Mouse (Mus musculus): ENCODE measurements around the gene Gsto2. TPM values are rescaled to one million over a fixed set of nuclear protein-coding genes. Genes with fewer than 3 reads are reported as not detected.

Gene Gsto2
- polyA plus RNA-seq, 1 experiment = not detected

DNA sequence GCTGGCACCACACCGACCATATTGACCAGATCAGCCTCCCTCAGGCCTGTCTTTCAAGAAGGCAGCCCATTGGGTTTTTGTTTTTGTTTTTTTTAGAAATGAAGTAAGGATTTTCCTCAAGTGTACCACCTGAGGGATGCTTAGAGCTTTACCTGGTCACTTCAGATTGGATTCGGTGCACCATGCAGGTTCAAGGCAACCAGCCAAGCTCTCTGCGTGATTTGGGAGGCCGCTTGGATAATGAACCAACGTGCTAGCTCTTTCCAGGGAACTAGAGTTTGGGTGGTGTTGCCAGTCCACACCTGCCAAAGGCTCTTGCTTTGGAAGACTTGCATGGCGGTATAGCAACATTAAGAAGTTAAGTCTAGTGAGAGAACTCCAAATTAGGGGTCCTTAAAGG is 27.8 kb downstream of the Gsto2 start:
- TF ChIP-seq CTCF (IDR thresholded peaks at IDR 0.05; ENCODE audit: extremely low read depth, insufficient read length, insufficient replicate concordance, low read depth, low read length) = no peak
- TF ChIP-seq POLR2A (IDR thresholded peaks at IDR 0.05; ENCODE audit: low read depth, low read length) = no peak
- no peak overlapping the region for H3K4me3 ChIP-seq (ENCODE audit: low read depth, low read length)
- WGBS = 91% methylated on average over 6 of the region's 6 CpGs
- H3K27me3 ChIP-seq (ENCODE audit: control insufficient read depth, insufficient read depth, low read length) = no peaks in the 10 kb centered on the region
- no peak overlapping the region for H3K27ac ChIP-seq (ENCODE audit: insufficient read depth, low read depth, low read length)
- H3K4me1 ChIP-seq (ENCODE audit: control insufficient read depth, insufficient read depth, insufficient read length, low read length) = peaks cover 16% of the 10 kb centered on the region; the same call in 1 of the 2 replicates
- H3K36me3 ChIP-seq (ENCODE audit: control insufficient read depth, insufficient read depth, low read length) = no peaks in the 10 kb centered on the region

DNA sequence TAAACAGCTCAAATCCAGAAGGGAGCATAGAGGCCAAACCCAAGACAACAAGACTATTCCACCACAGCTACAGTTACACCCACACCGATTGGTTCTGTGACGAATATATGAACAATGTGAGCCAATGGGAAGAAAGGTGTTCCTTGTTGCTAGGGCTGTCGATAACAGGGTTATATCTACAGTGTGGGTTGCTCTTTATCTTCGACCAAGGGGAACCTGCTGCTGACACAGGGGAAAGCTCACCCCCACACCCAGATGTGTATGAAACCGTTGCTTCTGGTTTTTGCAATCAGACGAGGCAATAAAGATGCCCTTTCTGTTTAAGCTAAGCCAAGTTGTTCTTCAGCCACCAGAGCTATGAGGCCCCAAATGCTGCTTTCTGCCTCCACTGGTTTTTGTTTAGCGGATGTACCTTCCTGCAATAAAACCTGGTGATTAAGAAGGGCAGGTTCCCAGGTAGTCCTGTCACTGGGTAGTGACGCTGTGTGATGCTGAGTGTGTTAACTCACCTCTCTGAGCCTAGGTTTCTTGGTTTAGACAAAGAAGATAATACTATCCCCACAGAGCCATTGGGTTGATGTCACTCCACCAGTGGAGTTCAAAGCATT is 33.2 kb downstream of the Gsto2 start:
- Histone ChIP-seq H3K4me3 (ENCODE audit: low read depth, low read length) (no peak overlapping the region), H3K4me1 (ENCODE audit: control insufficient read depth, insufficient read depth, insufficient read length, low read length) (no peaks in the 10 kb centered on the region), H3K27me3 (ENCODE audit: control insufficient read depth, insufficient read depth, low read length) (no peaks in the 10 kb centered on the region), H3K36me3 (ENCODE audit: control insufficient read depth, insufficient read depth, low read length) (no peaks in the 10 kb centered on the region), H3K27ac (ENCODE audit: insufficient read depth, low read depth, low read length) (no peak overlapping the region)
- TF ChIP-seq POLR2A (IDR thresholded peaks at IDR 0.05; ENCODE audit: low read depth, low read length) (no peak), CTCF (IDR thresholded peaks at IDR 0.05; ENCODE audit: extremely low read depth, insufficient read length, insufficient replicate concordance, low read depth, low read length) (no peak)
- 68% methylated on average over 8 of the region's 8 CpGs for WGBS

DNA sequence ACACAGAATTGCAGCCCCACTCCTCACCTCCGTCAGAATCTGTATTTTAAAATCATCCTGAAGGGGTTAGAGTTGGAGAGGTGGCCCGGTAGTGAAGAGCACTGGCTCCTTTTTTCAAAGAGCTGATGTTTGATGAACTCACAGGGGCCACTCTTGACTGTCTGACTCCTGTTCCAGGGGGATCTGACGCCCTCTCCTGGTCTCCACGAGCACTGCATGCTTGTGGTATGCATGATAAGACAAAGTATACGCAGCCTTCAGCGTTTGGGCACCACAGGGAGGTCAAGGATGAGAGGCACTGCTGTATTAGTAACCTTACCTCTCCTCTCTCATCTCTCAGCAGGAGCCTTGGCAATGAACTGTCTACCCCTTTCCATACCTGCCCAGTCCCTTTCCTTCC is 34.7 kb downstream of the Gsto2 start:
- Histone ChIP-seq H3K4me1 (ENCODE audit: control insufficient read depth, insufficient read depth, insufficient read length, low read length) (no peaks in the 10 kb centered on the region; the same call in 1 of the 2 replicates), H3K27me3 (ENCODE audit: control insufficient read depth, insufficient read depth, low read length) (no peaks in the 10 kb centered on the region), H3K4me3 (ENCODE audit: low read depth, low read length) (no peak overlapping the region), H3K27ac (ENCODE audit: insufficient read depth, low read depth, low read length) (no peak overlapping the region), H3K36me3 (ENCODE audit: control insufficient read depth, insufficient read depth, low read length) (no peaks in the 10 kb centered on the region)
- WGBS = 69% methylated on average over 6 of the region's 6 CpGs
- no peak for TF ChIP-seq POLR2A (IDR thresholded peaks at IDR 0.05; ENCODE audit: low read depth, low read length)
- 0 out of 2 replicates have a peak, but pooled peaks have one; percentile 18 for TF ChIP-seq CTCF (IDR thresholded peaks at IDR 0.05; ENCODE audit: extremely low read depth, insufficient read length, insufficient replicate concordance, low read depth, low read length)

DNA sequence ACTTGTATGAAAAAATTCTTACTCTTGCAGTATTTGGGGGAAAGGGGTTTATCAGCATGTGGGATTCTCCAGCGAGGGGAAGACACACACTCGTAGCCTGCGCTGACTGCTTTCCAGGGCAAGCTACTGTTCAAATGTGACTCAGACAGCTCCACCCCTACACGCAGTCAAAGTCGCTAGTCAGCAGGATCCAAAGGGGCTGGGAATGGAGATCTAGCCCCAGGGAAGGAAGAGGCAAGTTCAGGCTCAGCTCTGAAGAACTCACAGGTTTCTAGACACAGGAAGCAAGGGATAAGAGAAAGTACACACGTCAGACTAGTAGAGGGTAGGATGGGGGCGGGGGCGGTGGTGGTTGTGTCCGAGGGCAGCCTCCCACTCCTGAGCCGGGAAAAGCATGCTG is 35.2 kb downstream of the Gsto2 start:
- TF ChIP-seq POLR2A (IDR thresholded peaks at IDR 0.05; ENCODE audit: low read depth, low read length) (no peak), CTCF (IDR thresholded peaks at IDR 0.05; ENCODE audit: extremely low read depth, insufficient read length, insufficient replicate concordance, low read depth, low read length) (no peak)
- Histone ChIP-seq H3K4me3 (ENCODE audit: low read depth, low read length) (no peak overlapping the region), H3K27me3 (ENCODE audit: control insufficient read depth, insufficient read depth, low read length) (no peaks in the 10 kb centered on the region), H3K36me3 (ENCODE audit: control insufficient read depth, insufficient read depth, low read length) (no peaks in the 10 kb centered on the region), H3K4me1 (ENCODE audit: control insufficient read depth, insufficient read depth, insufficient read length, low read length) (no peaks in the 10 kb centered on the region; the same call in 1 of the 2 replicates), H3K27ac (ENCODE audit: insufficient read depth, low read depth, low read length) (no peak overlapping the region)
- 83% methylated on average over 10 of the region's 10 CpGs for WGBS

DNA sequence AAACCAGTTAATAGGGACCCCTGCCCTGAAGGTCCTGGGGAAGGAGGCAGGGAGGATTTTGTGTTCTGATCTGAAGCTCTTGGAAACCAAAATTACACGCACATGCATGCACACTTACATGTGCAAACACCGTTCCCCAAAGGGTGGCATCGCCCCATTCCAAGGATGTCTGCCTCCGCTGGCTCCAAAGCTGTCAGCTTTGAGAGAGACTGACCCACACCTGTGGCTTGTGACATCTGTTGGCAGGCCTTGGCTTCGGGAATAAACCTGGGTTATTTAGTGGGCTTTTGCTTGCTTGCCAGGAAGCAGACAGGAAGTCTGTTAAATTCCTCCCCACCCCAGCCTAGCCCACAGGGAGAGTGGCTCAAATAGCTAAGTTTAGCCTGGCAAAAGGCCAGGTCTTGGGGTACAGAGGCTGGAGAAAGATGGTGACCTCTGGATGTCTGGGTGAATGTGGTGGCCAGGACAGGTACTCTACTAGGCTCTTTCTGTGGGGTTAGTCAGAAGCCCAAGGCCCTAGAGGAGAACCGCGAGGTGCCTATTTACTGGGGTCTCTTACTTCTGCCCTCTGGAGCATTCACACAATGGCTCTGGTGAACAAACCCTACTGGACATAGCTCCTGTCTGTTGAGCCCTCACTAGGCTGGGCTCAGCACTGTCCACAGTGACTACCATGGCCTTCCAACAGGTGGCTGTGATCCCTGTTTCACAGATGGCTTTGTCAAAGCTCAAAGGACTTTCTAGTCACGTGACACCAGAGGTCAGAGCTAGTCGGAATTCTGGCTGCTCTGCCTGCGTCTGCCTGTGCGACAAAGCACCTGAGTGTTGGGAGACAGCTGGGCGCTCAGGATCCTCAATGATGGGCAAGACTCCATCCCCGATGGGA is 37.2 kb downstream of the Gsto2 start:
- Histone ChIP-seq H3K27me3 (ENCODE audit: control insufficient read depth, insufficient read depth, low read length) (no peaks in the 10 kb centered on the region), H3K4me3 (ENCODE audit: low read depth, low read length) (no peak overlapping the region), H3K4me1 (ENCODE audit: control insufficient read depth, insufficient read depth, insufficient read length, low read length) (no peaks in the 10 kb centered on the region; the same call in 1 of the 2 replicates), H3K36me3 (ENCODE audit: control insufficient read depth, insufficient read depth, low read length) (no peaks in the 10 kb centered on the region), H3K27ac (ENCODE audit: insufficient read depth, low read depth, low read length) (no peak overlapping the region)
- no peak for TF ChIP-seq POLR2A (IDR thresholded peaks at IDR 0.05; ENCODE audit: low read depth, low read length)
- WGBS = 77% methylated on average over 13 of the region's 13 CpGs

DNA sequence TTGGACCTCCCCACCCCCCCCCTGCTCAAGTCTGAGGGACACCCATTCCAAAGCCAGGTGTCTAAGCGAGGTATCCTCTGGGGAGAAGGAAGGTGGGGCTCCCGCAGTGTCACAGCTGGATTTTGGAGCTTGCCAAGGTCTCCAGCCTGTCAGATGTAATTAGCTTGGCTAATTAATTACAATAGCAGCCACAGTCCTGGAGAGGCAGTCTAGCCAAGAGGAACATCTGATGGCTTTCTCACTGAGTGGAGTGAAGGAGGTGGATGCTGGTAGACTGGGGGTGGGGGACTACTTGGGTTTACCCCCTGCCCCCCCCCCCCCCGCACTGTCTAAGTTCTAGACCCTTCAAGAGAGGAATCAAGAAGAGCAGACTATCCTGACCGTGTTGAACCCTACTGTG is 38.3 kb downstream of the Gsto2 start:
- no peak overlapping the region for H3K4me3 ChIP-seq (ENCODE audit: low read depth, low read length)
- peaks cover under 1% of the 10 kb centered on the region; the same call in 1 of the 2 replicates for H3K4me1 ChIP-seq (ENCODE audit: control insufficient read depth, insufficient read depth, insufficient read length, low read length)
- no peaks in the 10 kb centered on the region for H3K36me3 ChIP-seq (ENCODE audit: control insufficient read depth, insufficient read depth, low read length)
- TF ChIP-seq CTCF (IDR thresholded peaks at IDR 0.05; ENCODE audit: extremely low read depth, insufficient read length, insufficient replicate concordance, low read depth, low read length) (no peak), POLR2A (IDR thresholded peaks at IDR 0.05; ENCODE audit: low read depth, low read length) (no peak)
- H3K27me3 ChIP-seq (ENCODE audit: control insufficient read depth, insufficient read depth, low read length) = no peaks in the 10 kb centered on the region
- WGBS = 60% methylated on average over 4 of the region's 4 CpGs
- H3K27ac ChIP-seq (ENCODE audit: insufficient read depth, low read depth, low read length) = no peak overlapping the region

DNA sequence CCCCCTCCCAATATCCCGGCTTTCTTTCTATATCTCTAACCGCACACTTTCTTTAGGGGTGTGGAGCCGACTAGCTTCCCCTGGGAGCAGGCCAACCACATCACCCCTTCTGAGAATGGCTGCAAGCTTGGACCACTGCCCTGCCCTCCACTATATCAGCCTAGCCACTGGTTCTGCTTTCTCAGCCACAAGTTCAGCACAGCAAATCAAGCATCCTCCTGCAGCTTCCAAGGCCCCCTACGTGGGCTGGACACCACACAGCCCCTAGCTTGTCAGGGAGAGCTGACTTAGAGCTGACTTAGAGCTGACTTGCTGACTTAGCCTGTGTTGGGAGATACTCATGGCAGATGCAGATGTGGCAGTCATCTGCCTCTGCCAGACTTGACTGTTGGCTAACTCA is 39.7 kb downstream of the Gsto2 start:
- no peak overlapping the region for H3K27ac ChIP-seq (ENCODE audit: insufficient read depth, low read depth, low read length)
- no peak for TF ChIP-seq CTCF (IDR thresholded peaks at IDR 0.05; ENCODE audit: extremely low read depth, insufficient read length, insufficient replicate concordance, low read depth, low read length)
- TF ChIP-seq POLR2A (IDR thresholded peaks at IDR 0.05; ENCODE audit: low read depth, low read length) = no peak

More for the DNA sequence above, 39.7 kb downstream of the Gsto2 start:
- peaks cover 8% of the 10 kb centered on the region for H3K4me1 ChIP-seq (ENCODE audit: control insufficient read depth, insufficient read depth, insufficient read length, low read length)
- H3K4me3 ChIP-seq (ENCODE audit: low read depth, low read length) = no peak overlapping the region
- WGBS = 86% methylated on average over 4 of the region's 4 CpGs
- H3K27me3 ChIP-seq (ENCODE audit: control insufficient read depth, insufficient read depth, low read length) = no peaks in the 10 kb centered on the region
- no peaks in the 10 kb centered on the region for H3K36me3 ChIP-seq (ENCODE audit: control insufficient read depth, insufficient read depth, low read length)
